Comparison of ENCODE assay signal across 32 mouse cellular contexts in the genomic region with DNA sequence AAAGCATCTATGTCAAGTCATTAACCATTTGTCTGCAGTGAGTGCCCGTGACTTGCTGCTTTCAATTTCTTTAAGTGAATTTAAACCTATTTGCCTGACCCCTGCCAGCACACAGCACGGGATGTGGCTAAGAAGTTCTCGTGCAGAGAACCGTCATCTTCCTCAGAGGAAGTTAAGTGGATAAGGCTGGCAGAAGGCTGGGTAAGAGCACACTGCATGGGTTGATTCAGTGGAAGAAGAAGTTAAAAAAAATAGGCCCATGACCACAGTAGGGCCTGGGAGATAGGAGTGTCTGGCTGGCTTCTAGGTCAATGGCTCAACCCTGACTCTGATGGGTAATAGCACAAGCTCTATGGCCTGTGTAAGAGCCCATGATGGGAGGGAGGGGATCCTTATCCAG.
"Had no signal": no experiment of that assay in that cellular context is flagged by ENCODE, and none has a peak within 500 bp of the region (broad histone marks: within the 10 kb centered on the region; RNA-seq: fewer than 3 reads in every experiment).

No protein-coding gene starts in this region.

- H3K27ac ChIP-seq: limb, embryonic 10.5 days; limb, embryonic 12.5 days; limb, embryonic 13.5 days; limb, embryonic 15.5 days; liver, embryonic 12.5 days; liver, embryonic 13.5 days; liver, embryonic 14.5 days; liver, embryonic 15.5 days; lung, embryonic 15.5 days; macrophage; midbrain, embryonic 10.5 days; midbrain, embryonic 12.5 days; midbrain, embryonic 13.5 days; midbrain, embryonic 15.5 days; neural tube, embryonic 12.5 days had no signal

- H3K36me3 ChIP-seq: limb, embryonic 10.5 days; limb, embryonic 12.5 days; limb, embryonic 13.5 days; liver, embryonic 12.5 days; liver, embryonic 13.5 days; liver, embryonic 15.5 days; lung, embryonic 15.5 days; midbrain, embryonic 10.5 days; midbrain, embryonic 12.5 days; midbrain, embryonic 13.5 days; midbrain, embryonic 15.5 days; neural tube, embryonic 12.5 days had no signal

- H3K9ac ChIP-seq: limb, embryonic 12.5 days; limb, embryonic 13.5 days; limb, embryonic 15.5 days; liver, embryonic 12.5 days; liver, embryonic 13.5 days; liver, embryonic 14.5 days; liver, embryonic 15.5 days; liver, postnatal 0 days; lung, embryonic 14.5 days; lung, embryonic 15.5 days; midbrain, embryonic 12.5 days; midbrain, embryonic 13.5 days; midbrain, embryonic 15.5 days; neural tube, embryonic 12.5 days had no signal

- H3K4me3 ChIP-seq: limb, embryonic 10.5 days; limb, embryonic 12.5 days; limb, embryonic 13.5 days; limb, embryonic 15.5 days; liver, embryonic 12.5 days; liver, embryonic 13.5 days; liver, embryonic 15.5 days; lung, embryonic 15.5 days; megakaryocyte, embryonic 14.5 days; midbrain, embryonic 10.5 days; midbrain, embryonic 12.5 days; midbrain, embryonic 13.5 days; midbrain, embryonic 15.5 days; myocyte; neural tube, embryonic 12.5 days had no signal

- H3K4me2 ChIP-seq: limb, embryonic 12.5 days; limb, embryonic 13.5 days; limb, embryonic 15.5 days; liver, embryonic 11.5 days; liver, embryonic 12.5 days; liver, embryonic 13.5 days; liver, embryonic 15.5 days; lung, embryonic 14.5 days; lung, embryonic 15.5 days; midbrain, embryonic 11.5 days; midbrain, embryonic 12.5 days; midbrain, embryonic 13.5 days; midbrain, embryonic 15.5 days; neural tube, embryonic 12.5 days had no signal

- DNase-seq: left cerebral cortex, postnatal 4 days; liver; liver, embryonic 13.5 days; liver, postnatal 0 days; lung, adult 18-20 months; lung, adult 2 months; lung, embryonic 14.5 days; lung, postnatal 10 days; lung, postnatal 14 days; lung, postnatal 36 days; lung, postnatal 4 days; midbrain, embryonic 14.5 days had no signal

- H3K4me1 ChIP-seq: liver, embryonic 12.5 days; liver, embryonic 13.5 days; liver, embryonic 15.5 days; megakaryocyte, embryonic 14.5 days; midbrain, embryonic 15.5 days had no signal

- ATAC-seq: liver, embryonic 12.5 days; liver, postnatal 0 days; lung, postnatal 0 days; midbrain, embryonic 13.5 days; midbrain, embryonic 15.5 days; midbrain, embryonic 16.5 days had no signal

- H3K9me3 ChIP-seq: limb, embryonic 10.5 days; limb, embryonic 12.5 days; limb, embryonic 13.5 days; limb, embryonic 15.5 days; liver, embryonic 12.5 days; liver, embryonic 13.5 days; liver, embryonic 15.5 days; lung, embryonic 15.5 days; midbrain, embryonic 10.5 days; midbrain, embryonic 12.5 days; midbrain, embryonic 13.5 days; midbrain, embryonic 15.5 days; neural tube, embryonic 12.5 days had no signal

- H3K27me3 ChIP-seq: limb, embryonic 15.5 days; liver, embryonic 12.5 days; liver, embryonic 13.5 days; liver, embryonic 15.5 days; lung, embryonic 15.5 days; megakaryocyte, embryonic 14.5 days; midbrain, embryonic 15.5 days; neural tube, embryonic 12.5 days had no signal
